Mouse (Mus musculus) heart, postnatal 10 days (tissue): ENCODE data around the gene Hoxa6. TPM values are rescaled to one million over a fixed set of nuclear protein-coding genes. Genes with fewer than 3 reads are reported as not detected.

Source experiments
- DNase-seq, 2 experiments: peaks; one replicate each; pipeline ENCODE4 v3.0.0; 2021
- intact Hi-C: fragments of 180-260 bp; cut with DNase I; formaldehyde crosslinking; loops from one replicate; pipeline ENCODE4 v1.15.1; 2025
- total RNA-seq, 2 experiments: library from RNA; stranded (reverse); gene quantifications; 2 replicates each; pipeline ENCODE4 v1.2.3; 2021

The Hoxa6 gene
- total RNA-seq, 2 experiments from 2014 or later: not detected

GRCm38 (mm10) chr6:52168191-52169055 lies 40.1 kb downstream of the Hoxa6 start:
- DNase-seq: no peak
- intact Hi-C loops: no loop called here

GRCm38 (mm10) chr6:52167736-52168161 lies 40.8 kb downstream of the Hoxa6 start:
- DNase-seq: no peak
- intact Hi-C loops: no loop called here

- no peak for DNase-seq
- intact Hi-C loops: no loop called here
Measured at GRCm38 (mm10) chr6:52167176-52167575, 41.3 kb downstream of the Hoxa6 start.

GRCm38 (mm10) chr6:52166431-52167077 lies 42.0 kb downstream of the Hoxa6 start:
- DNase-seq: no peak
- intact Hi-C loops: no loop called here

GRCm38 (mm10) chr6:52165441-52166370 lies 42.8 kb downstream of the Hoxa6 start:
- DNase-seq: no peak
- intact Hi-C loops: no loop called here

GRCm38 (mm10) chr6:52164626-52165440 lies 43.7 kb downstream of the Hoxa6 start, which contains the start of gene Hoxa2:
TSS of gene Hoxa2 (minus strand) at chr6:52164831.
- DNase-seq: no peak
- intact Hi-C loops: loop anchor here (5.0 kb wide), 2 partner anchors 152 to 993 kb away; no protein-coding TSS in a partner anchor

GRCm38 (mm10) chr6:52164051-52164625 lies 44.4 kb downstream of the Hoxa6 start:
- intact Hi-C loops: loop anchor here (5.0 kb wide), 2 partner anchors 153 to 992 kb away; no protein-coding TSS in a partner anchor
- no peak for DNase-seq

- no peak for DNase-seq
- intact Hi-C loops: loop anchor here (2.0 to 5.0 kb wide), 3 partner anchors 27 to 991 kb away; partner anchors contain the start of gene Hoxa4
Measured at GRCm38 (mm10) chr6:52163366-52164031, 45.0 kb downstream of the Hoxa6 start.

GRCm38 (mm10) chr6:52162611-52163365 lies 45.7 kb downstream of the Hoxa6 start:
- DNase-seq: no peak
- intact Hi-C loops: loop anchor here (2.0 to 5.0 kb wide), 3 partner anchors 28 to 990 kb away; partner anchors contain the start of gene Hoxa4

- intact Hi-C loops: loop anchor here (2.0 to 5.0 kb wide), 3 partner anchors 29 to 990 kb away; partner anchors contain the start of gene Hoxa4
- DNase-seq: no peak
Measured at GRCm38 (mm10) chr6:52162093-52162380, 46.5 kb downstream of the Hoxa6 start.

GRCm38 (mm10) chr6:52161336-52162092 lies 47.0 kb downstream of the Hoxa6 start:
- intact Hi-C loops: loop anchor here (2.0 to 5.0 kb wide), 3 partner anchors 29 to 989 kb away; partner anchors contain the start of gene Hoxa4
- no peak for DNase-seq

- intact Hi-C loops: loop anchor here (5.0 kb wide), 2 partner anchors 157 to 988 kb away; no protein-coding TSS in a partner anchor
- DNase-seq: peak in 1 of 2 experiments; percentile 54
Measured at GRCm38 (mm10) chr6:52160511-52161335, 47.8 kb downstream of the Hoxa6 start.

GRCm38 (mm10) chr6:52159979-52160378 lies 48.5 kb downstream of the Hoxa6 start:
- DNase-seq: peak in 1 of 2 experiments; percentile 18
- intact Hi-C loops: loop anchor here (2.0 to 5.0 kb wide), 4 partner anchors 73 to 988 kb away; partner anchors contain the start of gene Skap2

GRCm38 (mm10) chr6:52159164-52159761 lies 49.3 kb downstream of the Hoxa6 start:
- no peak for DNase-seq
- intact Hi-C loops: loop anchor here (2.0 to 5.0 kb wide), 2 partner anchors 72 to 146 kb away; partner anchors contain the start of gene Skap2

- DNase-seq: peak; percentile 69 to 70
- intact Hi-C loops: loop anchor here (2.0 to 5.0 kb wide), 2 partner anchors 71 to 146 kb away; partner anchors contain the start of gene Skap2
Measured at GRCm38 (mm10) chr6:52158276-52159051, 50.1 kb downstream of the Hoxa6 start, which contains the start of gene Hoxa1. TSS of gene Hoxa1 (minus strand) at chr6:52158317.
